Mouse (Mus musculus): ENCODE results near the gene Igf2r.

The Igf2r gene

GRCm38 (mm10) chr17:12791420-12791819, 22.0 kb upstream of the Igf2r start:
- H3K4me1 ChIP-seq (replicated peaks; ENCODE audit: low read depth, low read length): peaks cover 19% of the 10 kb centered on the region
- no peak overlapping the region for H3K4me3 ChIP-seq (replicated peaks; ENCODE audit: low read length)
- 0 out of 2 replicates have a peak, but pooled peaks cover 2% of the 10 kb centered on the region for H3K27me3 ChIP-seq (ENCODE audit: insufficient read depth, low read length)
- TF ChIP-seq POU5F1 (IDR thresholded peaks at IDR 0.05; ENCODE audit: borderline replicate concordance, low read length) (no peak), NANOG (IDR thresholded peaks at IDR 0.05; ENCODE audit: borderline replicate concordance, low read length) (no peak), CTCF (conservative IDR thresholded peaks at IDR 0.05; ENCODE audit: low read length) (no peak)
- no peaks in the 10 kb centered on the region for H3K36me3 ChIP-seq (ENCODE audit: insufficient read depth, low read length)
- peaks cover 18% of the 10 kb centered on the region for H3K9me3 ChIP-seq (ENCODE audit: low read length)

GRCm38 (mm10) chr17:12791079-12791406, 21.6 kb upstream of the Igf2r start:
- no peak for TF ChIP-seq CTCF (conservative IDR thresholded peaks at IDR 0.05; ENCODE audit: low read length)
- no peak for TF ChIP-seq POU5F1 (IDR thresholded peaks at IDR 0.05; ENCODE audit: borderline replicate concordance, low read length)
- no peak for TF ChIP-seq NANOG (IDR thresholded peaks at IDR 0.05; ENCODE audit: borderline replicate concordance, low read length)

GRCm38 (mm10) chr17:12790353-12791078, 21.1 kb upstream of the Igf2r start:
- Histone ChIP-seq H3K4me1 (replicated peaks; ENCODE audit: low read depth, low read length) (peaks cover 19% of the 10 kb centered on the region), H3K4me3 (replicated peaks; ENCODE audit: low read length) (no peak overlapping the region), H3K36me3 (ENCODE audit: insufficient read depth, low read length) (no peaks in the 10 kb centered on the region), H3K9me3 (ENCODE audit: low read length) (peaks cover 18% of the 10 kb centered on the region), H3K27me3 (ENCODE audit: insufficient read depth, low read length) (0 out of 2 replicates have a peak, but pooled peaks cover 2% of the 10 kb centered on the region)
- TF ChIP-seq POU5F1 (IDR thresholded peaks at IDR 0.05; ENCODE audit: borderline replicate concordance, low read length) (no peak), NANOG (IDR thresholded peaks at IDR 0.05; ENCODE audit: borderline replicate concordance, low read length) (no peak), CTCF (conservative IDR thresholded peaks at IDR 0.05; ENCODE audit: low read length) (no peak)

More at GRCm38 (mm10) chr17:12791079-12791406, 21.6 kb upstream of the Igf2r start:
- H3K4me3 ChIP-seq (replicated peaks; ENCODE audit: low read length): no peak overlapping the region
- H3K27me3 ChIP-seq (ENCODE audit: insufficient read depth, low read length): 0 out of 2 replicates have a peak, but pooled peaks cover 2% of the 10 kb centered on the region
- peaks cover 19% of the 10 kb centered on the region for H3K4me1 ChIP-seq (replicated peaks; ENCODE audit: low read depth, low read length)
- H3K36me3 ChIP-seq (ENCODE audit: insufficient read depth, low read length): no peaks in the 10 kb centered on the region
- H3K9me3 ChIP-seq (ENCODE audit: low read length): peaks cover 18% of the 10 kb centered on the region

DNA sequence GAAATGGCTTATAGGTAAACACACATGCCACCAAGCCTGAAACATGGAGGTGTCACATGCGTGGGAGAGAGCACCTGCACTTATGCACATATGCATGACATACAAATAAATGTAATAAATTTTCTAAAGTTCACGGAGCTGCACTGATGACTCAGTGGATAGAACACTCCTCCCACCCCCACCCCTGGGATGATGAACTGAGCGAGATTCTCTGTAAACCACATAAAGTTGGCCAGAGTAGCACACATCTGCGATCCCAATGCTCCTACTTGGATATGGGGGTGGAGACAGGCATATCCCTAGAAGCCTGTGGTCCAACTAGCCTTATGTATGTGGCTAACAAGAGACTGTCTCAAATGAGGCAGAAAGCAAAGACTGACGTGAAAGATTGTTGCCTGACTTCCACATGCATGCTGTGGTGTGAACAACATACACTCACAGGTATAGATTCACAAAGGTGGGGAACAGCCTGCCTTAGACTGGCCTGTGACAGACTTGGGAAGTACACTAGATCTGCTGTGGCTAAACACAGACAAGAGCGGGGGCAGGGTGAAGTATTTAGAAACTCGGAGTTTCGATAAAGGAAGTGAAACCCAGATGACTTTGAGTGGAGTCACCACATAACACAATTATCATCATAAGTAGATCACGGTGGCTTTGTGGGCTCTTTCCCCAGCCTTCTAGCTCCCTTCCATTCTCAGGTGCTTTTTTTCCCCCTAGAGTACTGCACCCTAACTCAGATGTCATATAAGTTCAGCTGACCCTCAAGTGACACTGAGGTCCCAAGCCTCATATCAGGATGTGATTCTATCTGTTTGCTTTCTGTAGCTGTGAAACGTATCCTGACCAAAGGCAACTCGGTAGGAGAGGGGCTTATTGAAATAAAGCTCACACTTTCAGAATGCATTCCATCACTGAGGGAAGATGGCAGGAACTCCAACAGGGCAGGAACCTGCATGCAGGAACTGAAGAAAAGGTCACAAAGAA, 13.7 kb upstream of the Igf2r start:
- TF ChIP-seq CTCF (conservative IDR thresholded peaks at IDR 0.05; ENCODE audit: low read length) (no peak), POU5F1 (IDR thresholded peaks at IDR 0.05; ENCODE audit: borderline replicate concordance, low read length) (no peak), NANOG (IDR thresholded peaks at IDR 0.05; ENCODE audit: borderline replicate concordance, low read length) (no peak)
- Histone ChIP-seq H3K4me1 (replicated peaks; ENCODE audit: low read depth, low read length) (no peaks in the 10 kb centered on the region), H3K9me3 (ENCODE audit: low read length) (0 out of 2 replicates have a peak, but pooled peaks cover 3% of the 10 kb centered on the region)

DNA sequence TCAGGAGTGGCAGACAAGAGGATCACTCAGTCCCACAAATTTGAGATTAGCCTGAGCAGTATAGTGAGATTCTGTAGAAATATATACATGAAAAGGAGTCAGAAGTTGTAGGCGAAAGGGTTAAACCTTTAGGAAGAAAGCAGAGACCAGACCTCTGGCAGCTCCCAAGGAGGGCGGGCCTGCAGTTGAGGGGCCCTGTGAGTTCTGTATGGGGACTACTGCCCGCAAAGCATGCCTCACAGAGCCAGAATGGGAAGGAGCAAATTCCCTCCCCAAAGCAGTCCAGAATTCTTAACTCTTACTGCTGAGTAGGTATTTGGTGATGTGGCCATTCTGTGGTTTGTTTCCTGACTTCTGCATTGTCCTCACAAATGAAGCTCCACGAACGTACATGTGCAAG, 11.6 kb upstream of the Igf2r start:
- TF ChIP-seq POU5F1 (IDR thresholded peaks at IDR 0.05; ENCODE audit: borderline replicate concordance, low read length) (no peak), NANOG (IDR thresholded peaks at IDR 0.05; ENCODE audit: borderline replicate concordance, low read length) (no peak), CTCF (conservative IDR thresholded peaks at IDR 0.05; ENCODE audit: low read length) (no peak)
- no peaks in the 10 kb centered on the region for H3K36me3 ChIP-seq (ENCODE audit: insufficient read depth, low read length)
- H3K4me1 ChIP-seq (replicated peaks; ENCODE audit: low read depth, low read length): no peaks in the 10 kb centered on the region
- H3K9me3 ChIP-seq (ENCODE audit: low read length): no peaks in the 10 kb centered on the region
- H3K4me3 ChIP-seq (replicated peaks; ENCODE audit: low read length): no peak overlapping the region
- no peaks in the 10 kb centered on the region for H3K27me3 ChIP-seq (ENCODE audit: insufficient read depth, low read length)

More for the DNA sequence above, 13.7 kb upstream of the Igf2r start:
- H3K27me3 ChIP-seq (ENCODE audit: insufficient read depth, low read length): no peaks in the 10 kb centered on the region
- H3K36me3 ChIP-seq (ENCODE audit: insufficient read depth, low read length): no peaks in the 10 kb centered on the region
- H3K4me3 ChIP-seq (replicated peaks; ENCODE audit: low read length): no peak overlapping the region

- Histone ChIP-seq H3K4me3 (replicated peaks; ENCODE audit: low read length) (no peak overlapping the region), H3K9me3 (ENCODE audit: low read length) (no peaks in the 10 kb centered on the region; the same call in 1 of the 2 replicates), H3K36me3 (ENCODE audit: insufficient read depth, low read length) (no peaks in the 10 kb centered on the region), H3K4me1 (replicated peaks; ENCODE audit: low read depth, low read length) (no peaks in the 10 kb centered on the region), H3K27me3 (ENCODE audit: insufficient read depth, low read length) (no peaks in the 10 kb centered on the region)
- TF ChIP-seq POU5F1 (IDR thresholded peaks at IDR 0.05; ENCODE audit: borderline replicate concordance, low read length): no peak
- TF ChIP-seq CTCF (conservative IDR thresholded peaks at IDR 0.05; ENCODE audit: low read length): no peak
- no peak for TF ChIP-seq NANOG (IDR thresholded peaks at IDR 0.05; ENCODE audit: borderline replicate concordance, low read length)
These were observed 10.7 kb upstream of the Igf2r start for GRCm38 (mm10) chr17:12780125-12780524.

- no peak for TF ChIP-seq POU5F1 (IDR thresholded peaks at IDR 0.05; ENCODE audit: borderline replicate concordance, low read length)
- no peak for TF ChIP-seq NANOG (IDR thresholded peaks at IDR 0.05; ENCODE audit: borderline replicate concordance, low read length)
- TF ChIP-seq CTCF (conservative IDR thresholded peaks at IDR 0.05; ENCODE audit: low read length): no peak
- no peak overlapping the region for H3K4me3 ChIP-seq (replicated peaks; ENCODE audit: low read length)
- H3K4me1 ChIP-seq (replicated peaks; ENCODE audit: low read depth, low read length): no peaks in the 10 kb centered on the region
- H3K9me3 ChIP-seq (ENCODE audit: low read length): no peaks in the 10 kb centered on the region; the same call in 1 of the 2 replicates
- H3K36me3 ChIP-seq (ENCODE audit: insufficient read depth, low read length): no peaks in the 10 kb centered on the region
- no peaks in the 10 kb centered on the region for H3K27me3 ChIP-seq (ENCODE audit: insufficient read depth, low read length)
These were observed 10.0 kb upstream of the Igf2r start for GRCm38 (mm10) chr17:12779442-12779841.

DNA sequence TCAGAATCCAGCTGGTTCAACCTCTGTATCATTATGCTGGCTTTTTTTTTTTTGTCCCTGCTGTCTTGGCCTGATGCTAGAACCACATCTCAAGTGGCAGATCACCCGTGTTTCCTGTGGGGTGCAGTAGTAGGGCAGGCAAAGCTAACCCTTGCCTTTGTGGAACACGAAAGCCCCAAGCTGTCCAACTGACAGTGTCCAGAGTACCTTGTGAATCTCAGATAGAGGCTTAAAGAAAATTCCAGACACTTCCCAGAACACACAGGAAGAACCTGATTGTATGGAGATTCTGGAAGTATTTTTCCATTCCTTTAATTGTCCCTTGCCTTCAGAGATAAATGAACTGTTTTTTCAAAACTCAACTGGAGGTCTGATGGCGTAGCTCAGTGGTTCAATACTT, 4.5 kb upstream of the Igf2r start:
- H3K4me1 ChIP-seq (replicated peaks; ENCODE audit: low read depth, low read length): peaks cover 5% of the 10 kb centered on the region
- TF ChIP-seq NANOG (IDR thresholded peaks at IDR 0.05; ENCODE audit: borderline replicate concordance, low read length) (no peak), POU5F1 (IDR thresholded peaks at IDR 0.05; ENCODE audit: borderline replicate concordance, low read length) (no peak), CTCF (conservative IDR thresholded peaks at IDR 0.05; ENCODE audit: low read length) (no peak)
- peaks cover 14% of the 10 kb centered on the region for H3K9me3 ChIP-seq (ENCODE audit: low read length)
- H3K36me3 ChIP-seq (ENCODE audit: insufficient read depth, low read length): no peaks in the 10 kb centered on the region
- no peak overlapping the region for H3K4me3 ChIP-seq (replicated peaks; ENCODE audit: low read length)
- peaks cover 23% of the 10 kb centered on the region for H3K27me3 ChIP-seq (ENCODE audit: insufficient read depth, low read length)
